Mouse (Mus musculus): ENCODE results near the gene Eri3. TPM values are rescaled to one million over a fixed set of nuclear protein-coding genes. Genes with fewer than 3 reads are reported as not detected.

The Eri3 gene
- total RNA-seq, 1 experiment = 36.0 TPM

DNA sequence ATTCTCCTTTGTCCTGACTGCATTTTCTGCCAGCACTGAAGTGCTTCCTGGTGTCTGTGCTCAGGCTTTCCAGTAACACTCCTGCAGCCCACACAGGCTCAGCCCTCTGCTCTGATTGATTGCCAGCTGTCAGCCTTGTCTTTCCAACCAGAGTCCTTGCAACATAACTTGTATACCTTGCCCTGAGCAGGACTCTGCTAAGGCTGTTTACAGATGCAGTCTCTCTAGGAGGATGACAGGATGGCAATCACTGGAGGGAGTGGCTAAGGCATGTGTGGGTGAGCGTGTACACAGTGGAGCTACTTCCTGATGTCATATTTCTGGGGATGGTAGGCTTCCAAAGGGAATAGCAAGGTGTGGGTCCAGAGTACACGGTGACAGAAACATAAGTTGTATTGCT lies 95.7 kb downstream of the Eri3 start:
- Histone ChIP-seq H3K27ac (ENCODE audit: insufficient read depth, low read depth, low read length, poor library complexity, severe bottlenecking) (no peak overlapping the region), H3K36me3 (ENCODE audit: control insufficient read depth, insufficient read depth, low read length, poor library complexity, severe bottlenecking) (peaks cover 3% of the 10 kb centered on the region; the same call in 1 of the 2 replicates), H3K4me1 (ENCODE audit: control insufficient read depth in 2 of 2, insufficient read depth in 2 of 2, low read length in 2 of 2, poor library complexity in 1 of 2) (peaks cover 0 to 3% of the 10 kb centered on the region in 2 experiments; a peak in 1 of 4 replicates), H3K4me3 (ENCODE audit: insufficient read depth in 1 of 2, low read depth in 1 of 2, low read length in 2 of 2, poor library complexity in 1 of 2, severe bottlenecking in 1 of 2) (no peak overlapping the region), H3K9me3 (ENCODE audit: control insufficient read depth, insufficient read depth, low read depth, low read length) (no peaks in the 10 kb centered on the region), H3K9ac (ENCODE audit: insufficient read depth, low read depth, low read length, poor library complexity, severe bottlenecking) (no peak overlapping the region)
- no peak for TF ChIP-seq ZC3H11A (IDR thresholded peaks at IDR 0.05; ENCODE audit: borderline replicate concordance, low read depth, low read length)
- TF ChIP-seq MAFK (IDR thresholded peaks at IDR 0.05; ENCODE audit: insufficient read depth, low read depth, low read length) = no peak
- TF ChIP-seq HCFC1 (IDR thresholded peaks at IDR 0.05; ENCODE audit: borderline replicate concordance, insufficient read depth, low read length) = no peak
- no peak for TF ChIP-seq CHD2 (IDR thresholded peaks at IDR 0.05; ENCODE audit: low read depth, low read length)
- no peak for TF ChIP-seq ZNF384 (IDR thresholded peaks at IDR 0.05; ENCODE audit: low read depth, low read length)
- in situ Hi-C loops (cut with MboI; ENCODE audit: low sequenced_read_pairs in 2 of 2, unreplicated experiment in 2 of 2) = no loop called here
- DNase-seq (ENCODE audit: low read depth, low spot score) = no peak

DNA sequence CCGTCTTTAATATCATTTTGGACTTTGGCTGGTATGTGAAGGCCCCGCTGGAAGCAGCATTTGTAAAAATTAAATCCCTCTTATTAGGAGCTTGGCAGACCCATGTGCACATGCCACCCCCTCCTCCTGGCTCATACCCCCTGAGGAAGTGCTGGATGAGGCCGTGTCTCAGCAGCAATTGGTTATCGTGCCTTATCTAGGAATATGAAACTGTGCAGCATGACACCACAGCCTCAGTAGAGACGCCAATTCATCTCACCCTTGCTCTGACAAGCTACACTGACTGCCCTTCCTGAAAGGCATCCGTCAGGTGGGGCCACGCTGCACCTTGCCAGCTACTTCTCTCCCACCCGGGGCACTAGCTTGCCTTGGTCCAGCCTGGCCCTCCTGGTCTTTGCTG lies 96.3 kb downstream of the Eri3 start:
- TF ChIP-seq ZC3H11A (IDR thresholded peaks at IDR 0.05; ENCODE audit: borderline replicate concordance, low read depth, low read length) (no peak), ZNF384 (IDR thresholded peaks at IDR 0.05; ENCODE audit: low read depth, low read length) (no peak)
- no peaks in the 10 kb centered on the region for H3K9me3 ChIP-seq (ENCODE audit: control insufficient read depth, insufficient read depth, low read depth, low read length)
- in situ Hi-C loops (cut with MboI; ENCODE audit: low sequenced_read_pairs in 2 of 2, unreplicated experiment in 2 of 2) = no loop called here
- DNase-seq (ENCODE audit: low read depth, low spot score) = no peak
- H3K36me3 ChIP-seq (ENCODE audit: control insufficient read depth, insufficient read depth, low read length, poor library complexity, severe bottlenecking) = peaks cover 3% of the 10 kb centered on the region; the same call in 1 of the 2 replicates
- H3K9ac ChIP-seq (ENCODE audit: insufficient read depth, low read depth, low read length, poor library complexity, severe bottlenecking) = no peak overlapping the region
- H3K27ac ChIP-seq (ENCODE audit: insufficient read depth, low read depth, low read length, poor library complexity, severe bottlenecking) = no peak overlapping the region
- no peak overlapping the region for H3K4me3 ChIP-seq (ENCODE audit: insufficient read depth in 1 of 2, low read depth in 1 of 2, low read length in 2 of 2, poor library complexity in 1 of 2, severe bottlenecking in 1 of 2)
- peaks cover 0 to 3% of the 10 kb centered on the region in 2 experiments; a peak in 1 of 4 replicates for H3K4me1 ChIP-seq (ENCODE audit: control insufficient read depth in 2 of 2, insufficient read depth in 2 of 2, low read length in 2 of 2, poor library complexity in 1 of 2)

DNA sequence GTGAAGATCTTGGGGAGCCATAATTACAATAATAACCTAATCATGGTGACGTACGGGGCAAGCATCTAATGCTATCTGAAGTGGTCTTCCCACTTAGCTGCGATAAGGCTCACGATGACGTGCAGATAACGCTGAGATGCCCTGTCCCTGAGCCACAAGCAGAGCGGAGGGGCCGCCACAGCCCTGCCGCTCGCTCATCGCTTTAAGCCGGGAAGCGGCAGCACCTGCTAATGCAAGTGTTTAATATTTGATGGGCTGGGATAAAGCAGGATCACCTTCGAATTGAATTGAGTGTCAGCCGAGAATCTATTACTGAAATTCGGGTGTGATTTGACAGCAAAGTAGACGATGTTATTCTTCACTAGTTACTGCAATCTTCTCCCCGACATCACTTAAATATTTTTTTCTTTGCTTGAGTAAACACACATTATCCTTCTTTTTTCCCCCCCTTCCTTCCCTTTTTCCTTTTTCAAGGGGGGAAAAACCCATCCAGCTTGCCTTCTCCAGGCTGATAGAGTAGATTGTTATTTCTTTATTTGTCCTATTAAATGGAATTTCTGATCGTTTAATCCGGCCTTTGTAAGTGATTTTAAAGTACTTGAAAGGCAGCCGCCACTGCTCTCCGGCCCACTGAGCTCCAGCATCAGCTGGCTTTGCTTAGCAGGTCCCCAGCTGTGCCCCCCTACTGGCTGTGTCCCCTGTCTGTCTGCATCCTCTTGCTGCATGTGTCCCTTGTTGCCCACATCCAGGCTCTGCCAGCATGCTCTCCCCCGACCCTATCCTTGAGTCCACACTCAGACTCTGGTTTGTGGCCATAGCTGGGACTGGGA lies 97.0 kb downstream of the Eri3 start:
- no peak overlapping the region for H3K27ac ChIP-seq (ENCODE audit: insufficient read depth, low read depth, low read length, poor library complexity, severe bottlenecking)
- H3K9me3 ChIP-seq (ENCODE audit: control insufficient read depth, insufficient read depth, low read depth, low read length) = no peaks in the 10 kb centered on the region
- in situ Hi-C loops (cut with MboI; ENCODE audit: low sequenced_read_pairs in 2 of 2, unreplicated experiment in 2 of 2) = no loop called here
- peaks cover 0 to 3% of the 10 kb centered on the region in 2 experiments; a peak in 1 of 4 replicates for H3K4me1 ChIP-seq (ENCODE audit: control insufficient read depth in 2 of 2, insufficient read depth in 2 of 2, low read length in 2 of 2, poor library complexity in 1 of 2)
- no peak for DNase-seq (ENCODE audit: low read depth, low spot score)
- peaks cover 5% of the 10 kb centered on the region; the same call in 1 of the 2 replicates for H3K36me3 ChIP-seq (ENCODE audit: control insufficient read depth, insufficient read depth, low read length, poor library complexity, severe bottlenecking)
- TF ChIP-seq ZC3H11A (IDR thresholded peaks at IDR 0.05; ENCODE audit: borderline replicate concordance, low read depth, low read length) (no peak), HCFC1 (IDR thresholded peaks at IDR 0.05; ENCODE audit: borderline replicate concordance, insufficient read depth, low read length) (no peak), MAFK (IDR thresholded peaks at IDR 0.05; ENCODE audit: insufficient read depth, low read depth, low read length) (no peak), ZNF384 (IDR thresholded peaks at IDR 0.05; ENCODE audit: low read depth, low read length) (no peak), CHD2 (IDR thresholded peaks at IDR 0.05; ENCODE audit: low read depth, low read length) (no peak)
- no peak overlapping the region for H3K4me3 ChIP-seq (ENCODE audit: insufficient read depth in 1 of 2, low read depth in 1 of 2, low read length in 2 of 2, poor library complexity in 1 of 2, severe bottlenecking in 1 of 2)
- H3K9ac ChIP-seq (ENCODE audit: insufficient read depth, low read depth, low read length, poor library complexity, severe bottlenecking) = no peak overlapping the region

DNA sequence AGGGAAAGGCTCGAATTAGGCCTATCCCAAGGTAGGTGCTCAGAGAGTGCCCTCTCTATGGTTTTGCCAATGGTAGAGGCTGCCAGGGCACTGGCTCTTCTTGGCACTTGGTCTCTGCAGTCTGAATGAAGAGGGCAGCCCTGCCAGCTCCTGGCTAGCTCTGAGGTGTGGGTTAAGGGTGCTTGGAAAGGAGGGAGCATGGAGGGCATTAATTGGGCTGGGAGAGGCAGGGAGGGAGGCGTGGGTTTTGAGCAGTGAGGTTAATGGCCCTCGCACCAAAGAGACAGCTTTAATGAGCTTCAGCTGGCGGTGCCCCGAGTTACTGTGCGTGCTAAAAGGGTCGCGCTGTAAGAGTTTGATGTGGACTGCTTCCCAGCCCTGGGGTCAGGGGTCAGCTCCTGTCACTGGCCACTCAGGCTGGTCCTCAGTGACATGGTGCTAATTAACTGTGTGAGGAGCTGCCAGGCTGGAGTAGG lies 101.5 kb downstream of the Eri3 start:
- TF ChIP-seq CHD2 (IDR thresholded peaks at IDR 0.05; ENCODE audit: low read depth, low read length) (no peak), MAFK (IDR thresholded peaks at IDR 0.05; ENCODE audit: insufficient read depth, low read depth, low read length) (no peak), HCFC1 (IDR thresholded peaks at IDR 0.05; ENCODE audit: borderline replicate concordance, insufficient read depth, low read length) (no peak), ZC3H11A (IDR thresholded peaks at IDR 0.05; ENCODE audit: borderline replicate concordance, low read depth, low read length) (no peak), ZNF384 (IDR thresholded peaks at IDR 0.05; ENCODE audit: low read depth, low read length) (no peak)
- H3K4me1 ChIP-seq (ENCODE audit: control insufficient read depth in 2 of 2, insufficient read depth in 2 of 2, low read length in 2 of 2, poor library complexity in 1 of 2) = peaks cover 0 to 8% of the 10 kb centered on the region in 2 experiments; a peak in 1 of 4 replicates
- H3K36me3 ChIP-seq (ENCODE audit: control insufficient read depth, insufficient read depth, low read length, poor library complexity, severe bottlenecking) = peaks cover 5% of the 10 kb centered on the region; the same call in 1 of the 2 replicates
- no peak for DNase-seq (ENCODE audit: low read depth, low spot score)
- H3K9ac ChIP-seq (ENCODE audit: insufficient read depth, low read depth, low read length, poor library complexity, severe bottlenecking) = no peak overlapping the region
- H3K4me3 ChIP-seq (ENCODE audit: insufficient read depth in 1 of 2, low read depth in 1 of 2, low read length in 2 of 2, poor library complexity in 1 of 2, severe bottlenecking in 1 of 2) = no peak overlapping the region
- in situ Hi-C loops (cut with MboI; ENCODE audit: low sequenced_read_pairs in 2 of 2, unreplicated experiment in 2 of 2) = no loop called here
- no peak overlapping the region for H3K27ac ChIP-seq (ENCODE audit: insufficient read depth, low read depth, low read length, poor library complexity, severe bottlenecking)
- H3K9me3 ChIP-seq (ENCODE audit: control insufficient read depth, insufficient read depth, low read depth, low read length) = no peaks in the 10 kb centered on the region

All from ES-E14 (cell line).